Mouse (Mus musculus) inflammation-experienced regulatory T-cells, adult 16 weeks (primary cell): ENCODE measurements around the gene Olfr25. TPM values are rescaled to one million over a fixed set of nuclear protein-coding genes. Genes with fewer than 3 reads are reported as not detected.

Experiments
- polyA plus RNA-seq: library from polyadenylated mRNA; unstranded; fragments of 100-300 nt; shearing (Covaris generic); gene quantifications from one replicate; pipeline ENCODE4 v1.2.1, GENCODE M21; 2017

Olfr25 gene
- not detected for polyA plus RNA-seq

DNA sequence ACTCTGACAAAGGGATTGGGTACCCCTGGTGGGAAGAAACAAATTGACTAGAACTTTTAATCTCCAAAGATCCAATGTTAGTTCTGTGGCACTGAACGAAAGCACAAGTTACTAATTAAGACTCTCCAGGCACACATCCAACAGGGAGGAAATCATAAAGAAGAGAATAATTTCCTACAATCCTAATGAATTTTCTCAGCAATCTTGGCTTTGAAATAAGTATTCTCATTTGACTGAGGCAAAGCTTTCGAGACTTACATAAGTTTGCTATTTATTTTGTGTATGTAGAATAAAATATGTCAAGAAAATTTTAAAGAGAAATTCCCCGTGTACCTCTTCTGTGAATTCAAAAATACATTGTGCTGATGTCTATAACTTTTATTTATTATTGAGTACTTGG lies at the start of gene Olfr25:
Olfr25 (plus strand) TSS at position 301 of the 400 bp plus-strand sequence.

DNA sequence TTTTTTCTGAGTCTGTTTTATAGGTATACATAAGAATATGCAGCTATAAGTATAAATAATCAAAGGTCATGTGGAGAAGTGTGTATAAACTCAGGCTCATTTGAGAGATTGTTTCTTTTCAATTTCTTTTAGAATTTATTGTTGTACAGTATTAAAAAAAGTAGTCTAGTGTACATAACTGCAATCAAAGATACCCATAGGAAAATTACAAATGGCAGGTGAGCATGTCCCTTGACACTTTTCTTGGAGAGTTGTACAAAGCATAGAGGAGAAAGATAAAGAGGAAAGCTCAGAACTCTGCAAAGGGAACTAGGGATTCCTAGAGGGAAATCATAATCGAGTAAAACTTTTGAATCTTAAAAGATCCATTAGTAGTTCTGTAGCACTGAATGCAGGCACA lies 38.1 kb upstream of the Olfr25 start, which contains the start of gene Olfr896-ps1:
Olfr896-ps1 (plus strand) TSS at position 301 of the 400 bp plus-strand sequence.

DNA sequence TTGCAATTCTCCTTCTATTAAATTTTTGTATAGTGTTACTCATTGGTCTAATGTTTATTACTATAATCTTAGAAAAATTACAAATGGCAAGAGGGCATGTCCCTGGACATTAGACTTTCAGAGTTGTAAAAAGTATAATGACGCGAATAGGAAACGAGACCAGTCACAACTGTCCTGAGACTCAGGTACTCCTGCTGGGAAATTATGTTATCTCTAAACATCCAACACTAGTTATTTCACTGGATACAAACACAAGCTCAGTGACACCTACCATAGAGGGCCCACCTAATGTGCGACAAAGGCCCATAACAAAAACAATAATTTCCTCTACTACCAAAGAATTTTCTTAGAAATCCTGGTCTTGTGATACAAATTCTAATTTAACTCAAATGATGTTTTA lies 19.3 kb downstream of the Olfr25 start, which contains the start of gene Olfr898:
Olfr898 (plus strand) TSS at position 301 of the 400 bp plus-strand sequence.

DNA sequence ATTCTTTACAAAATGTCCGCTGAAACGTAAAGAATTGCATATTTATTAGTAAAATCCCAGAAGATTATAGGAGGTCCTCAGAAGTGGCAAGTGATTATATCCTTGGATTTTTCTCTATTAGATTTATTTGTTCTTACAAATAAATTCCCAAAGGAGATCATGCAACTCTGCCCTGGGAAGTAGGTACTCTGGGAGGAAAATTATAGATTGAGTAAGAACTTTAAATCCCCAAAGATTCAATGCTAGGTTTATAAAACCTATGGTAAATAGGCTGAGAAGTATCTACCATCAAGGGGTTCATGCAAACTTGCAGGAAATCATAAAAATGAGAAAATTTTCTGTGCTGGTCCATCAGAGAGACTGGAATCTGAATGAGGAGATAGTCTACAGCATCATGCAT lies 37.7 kb downstream of the Olfr25 start, which contains the start of gene Olfr250:
Olfr250 (plus strand) TSS at position 301 of the 400 bp plus-strand sequence.

GRCm38 (mm10) chr9:38376786-38377185 lies 47.9 kb downstream of the Olfr25 start, which contains the start of gene Olfr251:
Olfr251 (plus strand) TSS chr9:38377086.

Other genes with a start within 250 kb of the Olfr25 start
- not detected for gene Olfr887, start 245.0 kb upstream of the Olfr25 start, polyA plus RNA-seq
- not detected for gene Olfr888, start 220.9 kb upstream of the Olfr25 start, polyA plus RNA-seq
- gene Olfr889, start 213.9 kb upstream of the Olfr25 start, polyA plus RNA-seq: not detected
- not detected for gene Olfr890, start 186.5 kb upstream of the Olfr25 start, polyA plus RNA-seq
- not detected for gene Olfr891, start 148.2 kb upstream of the Olfr25 start, polyA plus RNA-seq
- gene Olfr893, start 120.7 kb upstream of the Olfr25 start, polyA plus RNA-seq: not detected
- gene Olfr894, start 111.0 kb upstream of the Olfr25 start, polyA plus RNA-seq: not detected
- not detected for gene Olfr143, start 76.3 kb upstream of the Olfr25 start, polyA plus RNA-seq
- gene Olfr895, start 61.2 kb upstream of the Olfr25 start, polyA plus RNA-seq: not detected
- not detected for gene Olfr896-ps1, start 38.0 kb upstream of the Olfr25 start, polyA plus RNA-seq
- not detected for gene Olfr898, start 19.4 kb downstream of the Olfr25 start, polyA plus RNA-seq
- gene Olfr250, start 37.8 kb downstream of the Olfr25 start, polyA plus RNA-seq: 0.12 TPM
- gene Olfr251, start 48.0 kb downstream of the Olfr25 start, polyA plus RNA-seq: not detected
- not detected for gene Olfr147, start 72.6 kb downstream of the Olfr25 start, polyA plus RNA-seq
- not detected for gene Olfr901, start 100.4 kb downstream of the Olfr25 start, polyA plus RNA-seq
- gene Olfr902, start 118.6 kb downstream of the Olfr25 start, polyA plus RNA-seq: not detected
- not detected for gene Olfr904, start 134.1 kb downstream of the Olfr25 start, polyA plus RNA-seq
- 0.11 TPM for gene Olfr905, start 142.0 kb downstream of the Olfr25 start, polyA plus RNA-seq
- gene Olfr906, start 158.0 kb downstream of the Olfr25 start, polyA plus RNA-seq: not detected
- not detected for gene Olfr907, start 166.7 kb downstream of the Olfr25 start, polyA plus RNA-seq
- gene Olfr911-ps1, start 192.5 kb downstream of the Olfr25 start, polyA plus RNA-seq: not detected
- not detected for gene Olfr910, start 208.8 kb downstream of the Olfr25 start, polyA plus RNA-seq